Mouse (Mus musculus): ENCODE measurements at regions not wholly inside any gene's neighbourhood (a gene's known extent, or its start where the extent isn't known, plus 50 kb on each side); places are given as distances from the start of the nearest gene placed in this dataset.

- TF ChIP-seq CTCF (IDR thresholded peaks at IDR 0.05; ENCODE audit: low read depth) = no peak
- TF ChIP-seq EP300 (IDR thresholded peaks at IDR 0.05; ENCODE audit: low read depth) = no peak
These were observed 234.5 kb upstream of the Foxq1 start for GRCm38 (mm10) chr13:31321411-31321810.
